Comparison of ENCODE assay signal across 14 mouse cellular contexts in genomic region chr3:129208031-129208380, GRCm38 (mm10). TPM values are rescaled to one million over a fixed set of nuclear protein-coding genes. Genes with fewer than 3 reads are reported as not detected.
"Had no signal": no experiment of that assay in that cellular context is flagged by ENCODE, and none has a peak within 500 bp of the region (broad histone marks: within the 10 kb centered on the region; RNA-seq: fewer than 3 reads in every experiment).

No protein-coding gene starts in this region.

- DNase-seq: kidney, adult 18-20 months; kidney, postnatal 10 days; left cerebral cortex, postnatal 4 days; lung, adult 18-20 months; lung, postnatal 36 days; right cerebral cortex, adult 18-20 months; right cerebral cortex, postnatal 4 days; spleen, adult 18-20 months; thymus, adult 18-20 months; thymus, postnatal 25 days had no signal

- H3K36me3 ChIP-seq: limb, embryonic 13.5 days; neural tube, embryonic 13.5 days had no signal

- H3K9me3 ChIP-seq: limb, embryonic 13.5 days; neural tube, embryonic 13.5 days had no signal

- H3K4me2 ChIP-seq: limb, embryonic 13.5 days; neural tube, embryonic 13.5 days had no signal

- H3K27ac ChIP-seq: limb, embryonic 13.5 days; liver, embryonic 14.5 days; neural tube, embryonic 13.5 days had no signal

- H3K4me3 ChIP-seq: limb, embryonic 13.5 days; neural tube, embryonic 13.5 days had no signal

- H3K9ac ChIP-seq: limb, embryonic 13.5 days; liver, embryonic 14.5 days; neural tube, embryonic 13.5 days had no signal

RNA-seq across cellular contexts. Expression of gene Pitx2, which starts 8.3 kb away (rescaled TPM):
- polyA plus RNA-seq: liver, adult 2 months had no signal
